Mouse (Mus musculus) liver, adult 2 months (tissue): ENCODE results near the gene Lhfpl3. TPM values are rescaled to one million over a fixed set of nuclear protein-coding genes. Genes with fewer than 3 reads are reported as not detected.

Source experiments
- DNase-seq: peaks from one replicate; pipeline ENCODE4 v3.0.0-alpha.2; 2011; ENCODE audit warnings: low read depth, low spot score; ENCODE audit errors: extremely low read depth
- H3K27ac ChIP-seq: fragments of 200-500 bp; replicated peaks from 2 replicates; pipeline ENCODE4 v1.5.1; 2012; ENCODE audit warnings: low read depth, mild to moderate bottlenecking, control low read depth, inconsistent platforms, low read length; ENCODE audit not compliant: insufficient read depth
- H3K27me3 ChIP-seq: fragments of 200-500 bp; 2 replicates; pipeline ENCODE4 v1.6.1; 2012; ENCODE audit warnings: mild to moderate bottlenecking, moderate library complexity, low read length, inconsistent platforms; ENCODE audit not compliant: control insufficient read depth, insufficient read depth
- H3K36me3 ChIP-seq: fragments of 200-500 bp; 2 replicates; pipeline ENCODE4 v1.6.1; 2012; ENCODE audit warnings: low read length, inconsistent platforms; ENCODE audit not compliant: control insufficient read depth, insufficient read depth
- H3K4me1 ChIP-seq: fragments of 200-500 bp; 2 replicates; pipeline ENCODE4 v1.6.1; 2011; ENCODE audit warnings: low read length; ENCODE audit not compliant: control insufficient read depth, insufficient read depth
- H3K4me3 ChIP-seq: fragments of 200-500 bp; 2 replicates; pipeline ENCODE4 v1.5.1; 2011; ENCODE audit warnings: low read depth, mild to moderate bottlenecking, control low read depth, low read length, moderate library complexity; ENCODE audit not compliant: insufficient read depth
- H3K79me2 ChIP-seq: fragments of 200-500 bp; 2 replicates; pipeline ENCODE4 v1.6.1; 2012; ENCODE audit warnings: inconsistent platforms, mild to moderate bottlenecking, low read length, moderate library complexity; ENCODE audit not compliant: control insufficient read depth, insufficient read depth
- H3K9ac ChIP-seq: fragments of 200-500 bp; 2 replicates; pipeline ENCODE4 v1.6.1; 2012; ENCODE audit warnings: low read depth, mild to moderate bottlenecking, control low read depth, inconsistent platforms, low read length
- CTCF ChIP-seq: fragments of 200-500 bp; IDR thresholded peaks from 2 replicates; pipeline ENCODE4 v1.5.1; 2011; ENCODE audit warnings: low read depth, low read length, control low read depth
- POLR2A ChIP-seq: fragments of 200-500 bp; IDR thresholded peaks from 2 replicates; pipeline ENCODE4 v1.6.1; 2011; ENCODE audit warnings: low read length, control low read depth; ENCODE audit not compliant: insufficient read depth; ENCODE audit errors: extremely low read depth
- WGBS: fragments of 180-500 bp; shearing (Covaris S2); methylation state at CpG from one replicate; pipeline ENCODE4 v1.1.7; 2018; 5-methylcytosine and 5-hydroxymethylcytosine counted together
- polyA plus RNA-seq: library from polyadenylated mRNA; depleted of rRNA; stranded (reverse); fragments of >200 nt; gene quantifications from 2 replicates; pipeline ENCODE4 v1.2.3, GENCODE M21; 2012
- total RNA-seq: library from RNA; depleted of rRNA; stranded (reverse); fragments of >200 nt; gene quantifications from 2 replicates; pipeline ENCODE4 v1.2.3, GENCODE M21; 2014

Gene Lhfpl3
- total and polyA plus RNA-seq, 2 experiments, result 0.02 TPM; not detected in 1

DNA sequence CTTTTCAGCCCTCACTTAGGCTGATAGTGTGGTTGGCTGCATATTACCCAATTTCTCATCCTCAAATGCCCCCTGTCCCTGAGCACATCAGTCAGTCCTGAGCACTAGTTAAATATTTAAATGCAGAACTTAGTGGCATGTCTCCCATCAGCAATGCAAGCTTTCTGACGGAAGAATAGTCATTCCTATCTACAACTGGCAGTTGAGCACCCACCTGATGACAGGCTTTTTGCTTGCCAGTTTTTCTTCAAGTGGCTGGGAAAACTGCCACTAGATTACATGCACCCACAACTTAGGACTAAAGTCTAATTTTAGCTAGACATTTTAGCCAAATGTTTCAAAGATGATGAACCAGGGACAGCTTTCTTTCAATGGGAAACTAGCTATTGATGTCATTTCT lies 260.3 kb downstream of the Lhfpl3 start:
- no peaks in the 10 kb centered on the region for H3K4me1 ChIP-seq
- no peak for TF ChIP-seq POLR2A
- no peak for TF ChIP-seq CTCF
- 62% methylated on average over 1 of the region's 1 CpGs for WGBS
- no peaks in the 10 kb centered on the region for H3K79me2 ChIP-seq
- H3K27ac ChIP-seq, result no peak overlapping the region
- no peaks in the 10 kb centered on the region for H3K36me3 ChIP-seq
- no peak overlapping the region for H3K9ac ChIP-seq
- no peaks in the 10 kb centered on the region for H3K27me3 ChIP-seq
- no peak overlapping the region for H3K4me3 ChIP-seq
- no peak for DNase-seq

DNA sequence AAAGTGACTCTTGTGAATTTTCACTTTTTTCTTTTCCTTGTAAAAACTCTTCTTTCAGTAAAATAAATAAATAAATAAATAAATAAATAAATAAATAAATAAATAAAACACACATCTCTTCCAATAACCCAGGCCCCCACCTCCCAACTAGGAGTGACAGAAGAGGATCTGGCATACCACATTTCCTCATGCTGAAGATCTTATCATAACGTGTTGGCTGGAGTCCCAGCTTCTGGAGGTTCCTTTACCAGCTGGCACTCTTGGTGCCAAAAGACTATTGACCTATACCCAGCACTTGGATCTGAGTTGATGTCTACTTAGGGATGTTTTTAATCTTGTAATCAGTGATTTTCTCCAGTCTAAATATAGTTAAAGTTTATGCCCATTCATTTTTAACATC lies 264.6 kb downstream of the Lhfpl3 start:
- Histone ChIP-seq H3K4me1 (no peaks in the 10 kb centered on the region), H3K79me2 (no peaks in the 10 kb centered on the region), H3K9ac (no peak overlapping the region), H3K4me3 (no peak overlapping the region), H3K27me3 (no peaks in the 10 kb centered on the region; the same call in 1 of the 2 replicates), H3K27ac (no peak overlapping the region), H3K36me3 (no peaks in the 10 kb centered on the region)
- DNase-seq, result peak; percentile 47
- TF ChIP-seq POLR2A (no peak), CTCF (no peak)
- WGBS, result 48% methylated on average over 1 of the region's 1 CpGs

DNA sequence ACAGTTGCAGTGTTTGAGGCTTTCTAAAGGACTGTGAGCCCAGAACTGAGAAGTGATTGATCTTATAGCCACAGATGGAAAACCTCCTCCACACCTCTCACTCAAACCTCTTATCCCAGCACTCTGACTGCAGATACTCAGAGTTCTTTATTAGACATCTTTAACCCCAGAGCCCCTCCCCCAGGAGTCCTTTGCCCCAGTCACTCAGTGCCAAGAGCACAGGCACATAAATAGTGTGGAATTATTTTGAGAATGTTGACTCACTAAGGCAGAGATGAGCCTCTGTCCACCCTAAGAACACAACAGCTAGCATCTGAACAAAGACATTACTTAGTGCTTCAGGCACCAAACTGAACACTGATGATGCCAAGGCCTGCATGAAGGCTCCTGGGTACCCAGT lies 268.1 kb downstream of the Lhfpl3 start:
- Histone ChIP-seq H3K27me3 (no peaks in the 10 kb centered on the region; the same call in 1 of the 2 replicates), H3K9ac (no peak overlapping the region), H3K79me2 (no peaks in the 10 kb centered on the region), H3K4me3 (no peak overlapping the region), H3K4me1 (no peaks in the 10 kb centered on the region), H3K36me3 (no peaks in the 10 kb centered on the region), H3K27ac (no peak overlapping the region)
- TF ChIP-seq CTCF, result no peak
- no peak for TF ChIP-seq POLR2A
- DNase-seq, result no peak

DNA sequence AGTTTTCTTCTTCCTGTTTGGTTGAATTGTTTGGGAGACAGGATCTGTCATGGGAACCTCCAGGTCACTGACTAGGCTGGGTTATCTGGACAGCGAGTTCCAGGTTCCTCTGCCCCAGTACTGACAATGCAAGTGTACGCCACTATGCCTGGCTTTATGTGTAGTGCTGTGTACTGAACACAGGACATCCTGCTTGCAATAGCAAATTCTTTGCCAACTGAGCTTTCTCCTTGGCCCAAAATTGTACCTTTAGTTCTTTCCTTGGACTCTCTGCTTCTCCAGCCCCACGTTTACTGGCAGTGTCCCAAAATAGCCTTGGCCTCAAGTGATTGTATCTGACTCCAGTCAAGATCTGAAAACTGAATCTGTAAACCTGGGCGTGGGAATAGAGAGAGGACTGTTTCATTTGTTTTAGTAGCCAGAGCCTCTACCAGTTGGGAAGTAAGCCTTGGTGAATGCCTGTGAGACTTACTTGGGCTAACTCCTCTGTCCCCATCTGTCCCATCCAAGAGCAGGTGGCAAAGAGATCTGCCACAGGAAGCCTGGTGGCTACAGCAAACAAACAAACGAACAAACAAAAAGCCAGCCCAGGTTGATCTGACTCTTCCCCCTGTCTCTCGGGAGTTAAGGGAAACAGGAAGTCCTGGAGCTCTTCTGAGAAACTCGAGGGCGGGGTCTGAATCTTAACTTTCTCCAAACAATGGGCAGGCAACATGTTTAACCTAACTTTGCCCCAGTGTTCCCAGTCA lies 269.9 kb downstream of the Lhfpl3 start:
- no peak for TF ChIP-seq POLR2A
- no peak for TF ChIP-seq CTCF
- WGBS, result 63% methylated on average over 8 of the region's 8 CpGs

DNA sequence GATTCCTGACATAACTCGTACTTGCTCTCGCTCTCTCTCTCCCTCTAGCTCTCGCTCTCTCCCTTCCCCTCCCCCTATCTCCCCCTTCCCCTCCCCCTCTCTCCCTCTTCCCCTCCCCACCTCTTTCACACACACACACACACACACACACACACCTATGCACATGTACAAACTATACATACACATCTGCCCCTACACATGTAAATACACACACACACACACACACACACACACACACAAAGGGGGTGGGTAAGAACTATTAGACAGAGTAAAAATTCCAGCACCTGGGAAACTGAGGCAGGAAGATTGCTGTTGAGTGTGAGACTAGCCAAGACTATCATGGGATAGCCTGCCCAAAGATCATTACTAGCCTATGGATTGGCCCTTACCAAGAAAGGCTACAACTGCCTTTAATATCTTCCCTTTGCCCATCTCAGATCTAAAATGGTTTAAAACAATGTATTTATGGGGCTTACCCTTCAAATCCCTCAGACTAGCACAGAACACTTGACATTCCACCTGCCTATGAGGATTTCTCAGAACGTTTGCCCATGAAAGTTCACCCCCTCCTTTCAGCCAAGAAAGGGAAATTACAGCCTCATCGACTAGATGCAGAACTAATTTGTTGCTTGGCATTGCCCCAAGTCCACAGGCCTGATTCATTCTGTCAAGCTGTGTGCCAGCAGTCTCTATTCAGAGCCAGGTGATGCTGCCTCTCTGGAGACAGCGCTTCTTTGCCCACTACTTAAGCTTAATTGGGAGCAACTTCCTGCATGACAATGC lies 289.3 kb downstream of the Lhfpl3 start:
- H3K4me1 ChIP-seq, result no peaks in the 10 kb centered on the region
- H3K9ac ChIP-seq, result no peak overlapping the region
- no peaks in the 10 kb centered on the region for H3K79me2 ChIP-seq
- H3K36me3 ChIP-seq, result no peaks in the 10 kb centered on the region
- no peaks in the 10 kb centered on the region for H3K27me3 ChIP-seq
- no peak for TF ChIP-seq CTCF
- TF ChIP-seq POLR2A, result no peak
- no peak overlapping the region for H3K27ac ChIP-seq
- DNase-seq, result no peak
- no peak overlapping the region for H3K4me3 ChIP-seq
- 78% methylated on average over 6 of the region's 6 CpGs for WGBS

More for the DNA sequence above, 269.9 kb downstream of the Lhfpl3 start:
- Histone ChIP-seq H3K27ac (no peak overlapping the region), H3K4me1 (no peaks in the 10 kb centered on the region), H3K79me2 (no peaks in the 10 kb centered on the region), H3K27me3 (no peaks in the 10 kb centered on the region; the same call in 1 of the 2 replicates), H3K9ac (no peak overlapping the region), H3K36me3 (no peaks in the 10 kb centered on the region), H3K4me3 (no peak overlapping the region)
- no peak for DNase-seq

- DNase-seq, result no peak
- TF ChIP-seq POLR2A, result no peak
- no peak for TF ChIP-seq CTCF
- Histone ChIP-seq H3K36me3 (no peaks in the 10 kb centered on the region), H3K27ac (no peak overlapping the region), H3K4me1 (no peaks in the 10 kb centered on the region), H3K4me3 (no peak overlapping the region), H3K79me2 (no peaks in the 10 kb centered on the region), H3K9ac (no peak overlapping the region), H3K27me3 (no peaks in the 10 kb centered on the region)
- 84% methylated on average over 5 of the region's 5 CpGs for WGBS
Observed at GRCm38 (mm10) chr5:23035727-23036029, 289.8 kb downstream of the Lhfpl3 start.
